Mouse (Mus musculus): ENCODE measurements around the gene Prdx6. TPM values are rescaled to one million over a fixed set of nuclear protein-coding genes. Genes with fewer than 3 reads are reported as not detected.
A peak's percentile ranks its signal among the peaks of the same experiment; 100 is the strongest.

Prdx6 gene
- polyA plus RNA-seq, 1 experiment from 2014 or later: 410 TPM

DNA sequence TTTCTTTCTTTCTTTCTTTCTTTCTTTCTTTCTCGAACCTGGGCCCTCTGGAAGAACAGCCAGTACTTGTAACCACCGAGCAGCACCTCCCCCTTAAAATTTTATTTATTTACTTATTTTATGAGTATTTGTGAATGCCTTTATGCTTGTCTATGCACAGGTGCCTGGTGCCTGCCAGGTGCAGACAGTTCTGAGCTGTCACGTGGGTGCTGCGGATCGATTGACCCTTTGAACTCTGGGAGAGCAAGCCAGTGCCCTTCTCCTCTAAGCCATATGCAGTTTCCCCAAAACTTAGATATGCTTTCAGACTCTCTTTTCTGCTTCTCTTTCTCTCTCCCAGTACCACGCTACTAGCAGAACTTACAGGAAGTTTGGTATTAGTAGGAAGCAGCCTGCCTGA is 8.1 kb upstream of the Prdx6 start:
- Histone ChIP-seq H3K4me2 (ENCODE audit: low read length) (no peak overlapping the region), H3K9ac (ENCODE audit: low read length) (no peak overlapping the region), H3K4me1 (ENCODE audit: control insufficient read depth in 2 of 2, insufficient read depth in 2 of 2, low read length in 2 of 2) (no peaks in the 10 kb centered on the region), H3K36me3 (ENCODE audit: control insufficient read depth, insufficient read depth, low read length) (no peaks in the 10 kb centered on the region), H3K4me3 (ENCODE audit: control insufficient read depth in 1 of 2, insufficient read depth in 1 of 2, low read depth in 1 of 2, low read length in 2 of 2) (no peak overlapping the region), H3K27ac (replicated peaks in 1 of 2; ENCODE audit: control insufficient read depth in 1 of 2, insufficient read depth in 1 of 2, low read depth in 2 of 2, low read length in 2 of 2) (no peak overlapping the region), H3K9me3 (ENCODE audit: control insufficient read depth, low read length) (no peaks in the 10 kb centered on the region), H3K27me3 (ENCODE audit: control insufficient read depth, insufficient read depth, low read length) (no peaks in the 10 kb centered on the region)
- WGBS: 86% methylated on average over 5 of the region's 6 CpGs
- no peak for ATAC-seq (ENCODE audit: insufficient number of reproducible peaks, insufficient read depth, low FRiP score, low read depth)

DNA sequence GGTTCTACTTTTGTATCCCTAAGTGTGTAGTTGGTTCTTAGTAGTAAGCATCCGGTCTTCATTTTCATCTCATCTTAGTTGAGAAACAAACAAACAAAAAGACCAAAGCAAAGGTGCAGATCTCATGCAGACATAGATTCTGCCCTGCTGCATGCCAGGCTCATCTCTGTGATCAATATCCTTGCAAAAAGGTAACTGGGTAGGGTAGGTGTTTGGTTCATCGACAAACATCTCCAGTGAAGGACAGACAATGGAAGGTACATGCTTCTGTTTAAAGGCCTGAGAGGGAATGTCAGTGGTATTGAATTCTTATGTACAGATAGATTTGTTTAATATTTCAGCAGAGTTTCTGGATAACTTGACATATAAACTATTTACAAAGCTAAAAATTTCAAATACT is 7.3 kb upstream of the Prdx6 start:
- Histone ChIP-seq H3K36me3 (ENCODE audit: control insufficient read depth, insufficient read depth, low read length) (no peaks in the 10 kb centered on the region), H3K4me2 (ENCODE audit: low read length) (no peak overlapping the region), H3K9ac (ENCODE audit: low read length) (no peak overlapping the region), H3K9me3 (ENCODE audit: control insufficient read depth, low read length) (no peaks in the 10 kb centered on the region), H3K27ac (replicated peaks in 1 of 2; ENCODE audit: control insufficient read depth in 1 of 2, insufficient read depth in 1 of 2, low read depth in 2 of 2, low read length in 2 of 2) (no peak overlapping the region), H3K4me1 (ENCODE audit: control insufficient read depth in 2 of 2, insufficient read depth in 2 of 2, low read length in 2 of 2) (no peaks in the 10 kb centered on the region), H3K4me3 (ENCODE audit: control insufficient read depth in 1 of 2, insufficient read depth in 1 of 2, low read depth in 1 of 2, low read length in 2 of 2) (no peak overlapping the region), H3K27me3 (ENCODE audit: control insufficient read depth, insufficient read depth, low read length) (no peaks in the 10 kb centered on the region; the same call in 1 of the 2 replicates)
- ATAC-seq (ENCODE audit: insufficient number of reproducible peaks, insufficient read depth, low FRiP score, low read depth): no peak
- whole genome bisulfite sequencing: 92% methylated on average over 2 of the region's 2 CpGs

DNA sequence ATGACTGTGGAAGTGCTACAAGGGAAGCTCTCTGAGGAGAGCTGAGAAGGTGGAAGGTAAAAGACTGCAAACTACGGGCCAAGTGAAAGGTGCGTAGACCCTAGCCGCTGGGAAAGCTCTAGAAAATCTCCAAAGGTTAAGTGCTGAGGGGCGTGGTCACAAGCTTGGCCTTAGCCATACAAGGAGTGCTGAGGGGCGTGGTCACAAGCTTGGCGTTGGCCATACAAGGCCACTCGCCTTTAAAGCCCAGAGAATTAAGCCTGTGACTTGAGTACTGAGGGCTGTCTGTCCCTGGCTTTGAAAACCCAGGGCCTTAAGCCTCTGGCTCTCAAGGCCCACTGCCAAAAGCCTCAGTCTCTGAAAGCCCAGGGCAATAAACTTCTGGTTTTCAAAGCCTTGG is 5.9 kb upstream of the Prdx6 start:
- no peak for ATAC-seq (ENCODE audit: insufficient number of reproducible peaks, insufficient read depth, low FRiP score, low read depth)

DNA sequence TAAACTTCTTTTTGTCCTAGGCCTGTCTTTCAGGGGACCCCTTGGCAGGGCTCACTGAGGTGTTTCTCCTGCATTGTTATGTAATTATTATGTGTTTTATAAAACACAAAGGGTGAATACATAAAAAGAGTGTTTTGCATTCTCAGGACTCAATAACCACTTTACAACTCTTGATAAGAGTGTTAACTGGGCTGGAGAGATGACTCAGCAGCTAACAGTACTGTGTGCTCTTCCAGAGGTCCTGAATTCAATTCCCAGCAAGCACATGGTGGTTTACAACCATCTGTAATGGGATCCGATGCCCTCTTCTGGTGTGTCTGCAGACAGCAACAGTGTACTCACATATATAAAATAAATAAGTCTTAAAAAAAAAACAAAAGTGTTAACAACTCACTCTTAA is 3.3 kb upstream of the Prdx6 start:
- Histone ChIP-seq H3K4me3 (ENCODE audit: control insufficient read depth in 1 of 2, insufficient read depth in 1 of 2, low read depth in 1 of 2, low read length in 2 of 2) (no peak overlapping the region), H3K4me2 (ENCODE audit: low read length) (no peak overlapping the region), H3K27me3 (ENCODE audit: control insufficient read depth, insufficient read depth, low read length) (no peaks in the 10 kb centered on the region; the same call in 1 of the 2 replicates), H3K27ac (replicated peaks in 1 of 2; ENCODE audit: control insufficient read depth in 1 of 2, insufficient read depth in 1 of 2, low read depth in 2 of 2, low read length in 2 of 2) (no peak overlapping the region), H3K9me3 (ENCODE audit: control insufficient read depth, low read length) (no peaks in the 10 kb centered on the region), H3K9ac (ENCODE audit: low read length) (no peak overlapping the region), H3K36me3 (ENCODE audit: control insufficient read depth, insufficient read depth, low read length) (no peaks in the 10 kb centered on the region), H3K4me1 (ENCODE audit: control insufficient read depth in 2 of 2, insufficient read depth in 2 of 2, low read length in 2 of 2) (peaks cover 3 to 14% of the 10 kb centered on the region in 2 experiments; a peak in 3 of 4 replicates)
- ATAC-seq (ENCODE audit: insufficient number of reproducible peaks, insufficient read depth, low FRiP score, low read depth): no peak
- WGBS: 76% methylated on average over 1 of the region's 1 CpGs

More for the DNA sequence above, 5.9 kb upstream of the Prdx6 start:
- no peaks in the 10 kb centered on the region; the same call in 1 of the 2 replicates for H3K27me3 ChIP-seq (ENCODE audit: control insufficient read depth, insufficient read depth, low read length)
- WGBS: 74% methylated on average over 7 of the region's 7 CpGs
- no peaks in the 10 kb centered on the region for H3K36me3 ChIP-seq (ENCODE audit: control insufficient read depth, insufficient read depth, low read length)
- no peak overlapping the region for H3K27ac ChIP-seq (replicated peaks in 1 of 2; ENCODE audit: control insufficient read depth in 1 of 2, insufficient read depth in 1 of 2, low read depth in 2 of 2, low read length in 2 of 2)
- H3K4me3 ChIP-seq (ENCODE audit: control insufficient read depth in 1 of 2, insufficient read depth in 1 of 2, low read depth in 1 of 2, low read length in 2 of 2): no peak overlapping the region
- H3K4me2 ChIP-seq (ENCODE audit: low read length): no peak overlapping the region
- no peaks in the 10 kb centered on the region for H3K9me3 ChIP-seq (ENCODE audit: control insufficient read depth, low read length)
- no peak overlapping the region for H3K9ac ChIP-seq (ENCODE audit: low read length)
- H3K4me1 ChIP-seq (ENCODE audit: control insufficient read depth in 2 of 2, insufficient read depth in 2 of 2, low read length in 2 of 2): peaks cover 2 to 5% of the 10 kb centered on the region in 2 experiments; a peak in 3 of 4 replicates

DNA sequence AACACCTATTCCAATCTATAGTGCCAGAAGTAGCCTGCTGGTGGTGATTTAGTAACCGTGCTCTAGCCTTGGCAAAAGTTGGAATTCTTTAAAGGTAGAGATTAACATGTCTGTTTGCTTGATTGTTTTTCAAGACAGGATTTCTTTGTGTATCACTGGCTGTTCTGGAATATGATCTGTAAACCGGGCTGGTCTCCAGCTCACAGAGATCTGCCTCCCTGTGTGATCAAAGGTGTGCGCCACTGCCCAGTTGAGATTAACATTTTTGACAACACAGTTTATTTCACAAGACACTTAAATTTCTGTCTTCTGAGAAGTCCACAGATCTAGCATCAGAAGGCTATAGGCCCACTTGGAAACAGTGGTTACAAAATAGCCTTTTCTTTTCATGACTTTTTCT is 1.9 kb upstream of the Prdx6 start:
- Histone ChIP-seq H3K4me3 (ENCODE audit: control insufficient read depth in 1 of 2, insufficient read depth in 1 of 2, low read depth in 1 of 2, low read length in 2 of 2) (no peak overlapping the region), H3K9me3 (ENCODE audit: control insufficient read depth, low read length) (no peaks in the 10 kb centered on the region), H3K27me3 (ENCODE audit: control insufficient read depth, insufficient read depth, low read length) (no peaks in the 10 kb centered on the region; the same call in 1 of the 2 replicates), H3K36me3 (ENCODE audit: control insufficient read depth, insufficient read depth, low read length) (no peaks in the 10 kb centered on the region), H3K4me1 (ENCODE audit: control insufficient read depth in 2 of 2, insufficient read depth in 2 of 2, low read length in 2 of 2) (peaks cover 10 to 28% of the 10 kb centered on the region in 2 experiments), H3K27ac (replicated peaks in 1 of 2; ENCODE audit: control insufficient read depth in 1 of 2, insufficient read depth in 1 of 2, low read depth in 2 of 2, low read length in 2 of 2) (no peak overlapping the region), H3K4me2 (ENCODE audit: low read length) (no peak overlapping the region), H3K9ac (ENCODE audit: low read length) (no peak overlapping the region)
- WGBS: 93% methylated on average over 3 of the region's 3 CpGs
- no peak for ATAC-seq (ENCODE audit: insufficient number of reproducible peaks, insufficient read depth, low FRiP score, low read depth)

DNA sequence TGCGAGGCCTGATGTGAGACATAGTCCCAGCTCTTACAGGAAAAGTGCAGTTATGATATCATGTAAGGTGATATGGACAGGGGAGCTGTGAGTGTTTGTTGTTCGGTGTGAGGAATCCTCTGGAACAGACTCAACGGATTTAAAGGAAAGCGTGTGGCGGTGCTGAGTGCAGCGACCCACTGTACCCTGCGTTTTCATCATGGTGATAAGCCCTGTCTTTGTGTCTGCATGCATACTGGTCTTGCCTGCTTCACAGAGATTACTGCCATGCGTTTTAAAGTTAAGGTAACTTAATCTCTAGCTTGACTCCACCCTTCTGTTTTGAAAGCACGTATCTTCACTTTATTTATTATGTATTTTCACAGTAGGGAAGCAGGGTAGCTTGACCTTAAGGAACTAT is 1.3 kb upstream of the Prdx6 start:
- Histone ChIP-seq H3K36me3 (ENCODE audit: control insufficient read depth, insufficient read depth, low read length) (no peaks in the 10 kb centered on the region), H3K4me1 (ENCODE audit: control insufficient read depth in 2 of 2, insufficient read depth in 2 of 2, low read length in 2 of 2) (peaks cover 10 to 31% of the 10 kb centered on the region in 2 experiments), H3K9me3 (ENCODE audit: control insufficient read depth, low read length) (no peaks in the 10 kb centered on the region), H3K27me3 (ENCODE audit: control insufficient read depth, insufficient read depth, low read length) (no peaks in the 10 kb centered on the region; the same call in 1 of the 2 replicates), H3K4me2 (ENCODE audit: low read length) (no peak overlapping the region), H3K27ac (replicated peaks in 1 of 2; ENCODE audit: control insufficient read depth in 1 of 2, insufficient read depth in 1 of 2, low read depth in 2 of 2, low read length in 2 of 2) (no peak overlapping the region), H3K9ac (ENCODE audit: low read length) (no peak overlapping the region), H3K4me3 (ENCODE audit: control insufficient read depth in 1 of 2, insufficient read depth in 1 of 2, low read depth in 1 of 2, low read length in 2 of 2) (no peak overlapping the region)
- no peak for ATAC-seq (ENCODE audit: insufficient number of reproducible peaks, insufficient read depth, low FRiP score, low read depth)
- 54% methylated on average over 9 of the region's 9 CpGs for WGBS

DNA sequence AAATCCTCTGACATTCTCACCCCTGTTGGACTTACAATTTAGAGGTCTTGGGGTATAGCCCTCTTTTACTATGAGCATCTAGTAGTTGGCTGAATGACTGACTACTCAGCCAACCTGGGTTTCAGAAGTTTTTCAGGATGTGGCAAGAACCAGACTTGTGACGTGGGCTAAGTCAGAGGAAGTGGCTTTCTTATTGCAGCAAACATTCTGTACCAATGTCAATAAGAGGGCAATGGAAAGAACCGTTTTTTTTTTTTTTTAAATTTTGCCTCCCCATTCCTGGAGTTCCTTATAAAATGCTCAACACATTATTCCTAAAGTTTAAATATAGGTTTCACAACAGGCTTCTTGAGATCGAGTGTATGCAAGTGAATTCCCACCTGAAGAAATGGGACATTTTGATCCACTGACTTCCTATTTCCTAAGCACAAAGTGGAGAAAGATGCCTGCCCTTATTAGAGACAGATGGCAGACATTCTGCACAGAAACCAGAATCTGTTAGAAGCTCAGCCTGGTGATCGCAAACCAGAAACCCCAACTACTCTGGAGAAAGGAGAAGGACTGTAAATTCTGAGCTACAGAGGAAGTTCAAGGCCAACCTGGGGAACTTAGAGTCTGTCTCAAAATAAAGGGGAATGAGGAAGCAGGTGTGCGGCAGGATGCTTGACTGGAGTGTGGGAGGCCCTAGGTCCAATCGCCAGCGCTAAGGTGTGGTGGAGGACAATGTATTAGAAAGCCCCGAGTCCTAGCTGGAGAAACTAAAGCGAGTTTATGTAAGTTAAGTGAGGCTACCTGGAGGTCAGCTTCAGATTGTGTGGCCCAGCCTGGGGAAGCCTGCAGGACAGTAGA is 622 bp upstream of the Prdx6 start:
- whole genome bisulfite sequencing: 67% methylated on average over 9 of the region's 9 CpGs
- H3K27ac ChIP-seq (replicated peaks in 1 of 2; ENCODE audit: control insufficient read depth in 1 of 2, insufficient read depth in 1 of 2, low read depth in 2 of 2, low read length in 2 of 2): no peak overlapping the region
- H3K4me3 ChIP-seq (ENCODE audit: control insufficient read depth in 1 of 2, insufficient read depth in 1 of 2, low read depth in 1 of 2, low read length in 2 of 2): peak overlapping the region; percentile 16 to 61; a peak in 3 of 4 replicates
- no peak overlapping the region for H3K9ac ChIP-seq (ENCODE audit: low read length)
- peaks cover 6% of the 10 kb centered on the region for H3K36me3 ChIP-seq (ENCODE audit: control insufficient read depth, insufficient read depth, low read length)
- H3K27me3 ChIP-seq (ENCODE audit: control insufficient read depth, insufficient read depth, low read length): no peaks in the 10 kb centered on the region; the same call in 1 of the 2 replicates
- no peaks in the 10 kb centered on the region for H3K9me3 ChIP-seq (ENCODE audit: control insufficient read depth, low read length)
- H3K4me1 ChIP-seq (ENCODE audit: control insufficient read depth in 2 of 2, insufficient read depth in 2 of 2, low read length in 2 of 2): peaks cover 10 to 35% of the 10 kb centered on the region in 2 experiments
- peak overlapping the region; percentile 75 for H3K4me2 ChIP-seq (ENCODE audit: low read length)
- no peak for ATAC-seq (ENCODE audit: insufficient number of reproducible peaks, insufficient read depth, low FRiP score, low read depth)
